Mouse (Mus musculus) ES-E14 (cell line): ENCODE data around the gene Rnf111. TPM values are rescaled to one million over a fixed set of nuclear protein-coding genes. Genes with fewer than 3 reads are reported as not detected.

Experiments
- DNase-seq: peaks from one replicate; pipeline ENCODE4 v3.0.0-alpha.2; 2013; ENCODE audit warnings: low read depth, low spot score
- H3K27ac ChIP-seq: 2 replicates; pipeline ENCODE4 v1.5.1; 2012; ENCODE audit warnings: low read depth, mild to moderate bottlenecking, low read length, moderate library complexity, mixed read lengths; ENCODE audit not compliant: poor library complexity, insufficient read depth, severe bottlenecking
- H3K36me3 ChIP-seq: 2 replicates; pipeline ENCODE4 v1.6.1; 2012; ENCODE audit warnings: mild to moderate bottlenecking, low read length, moderate library complexity, mixed read lengths; ENCODE audit not compliant: control insufficient read depth, poor library complexity, insufficient read depth, severe bottlenecking
- H3K4me1 ChIP-seq, 2 experiments: fragments of 150-350 bp in 1 of 2; sonication (generic) in 1 of 2; 2 replicates each; pipeline ENCODE4 v1.6.1; 2012; ENCODE audit warnings: low read length in 2 of 2, mild to moderate bottlenecking in 1 of 2, mixed read lengths in 1 of 2; ENCODE audit not compliant: control insufficient read depth in 2 of 2, insufficient read depth in 2 of 2, poor library complexity in 1 of 2
- H3K4me3 ChIP-seq, 2 experiments: fragments of 150-350 bp in 1 of 2; sonication (generic) in 1 of 2; 2 replicates each; pipeline ENCODE4 v1.5.1; 2012; ENCODE audit warnings: low read length in 2 of 2, low read depth in 1 of 2, mild to moderate bottlenecking in 1 of 2, mixed read lengths in 1 of 2; ENCODE audit not compliant: insufficient read depth in 1 of 2, poor library complexity in 1 of 2, severe bottlenecking in 1 of 2
- H3K9ac ChIP-seq: 2 replicates; pipeline ENCODE4 v1.6.1; 2012; ENCODE audit warnings: low read depth, mild to moderate bottlenecking, low read length, mixed read lengths; ENCODE audit not compliant: poor library complexity, insufficient read depth, severe bottlenecking
- H3K9me3 ChIP-seq: fragments of 150-350 bp; sonication (generic); 2 replicates; pipeline ENCODE4 v1.6.1; 2012; ENCODE audit warnings: low read depth, mild to moderate bottlenecking, low read length; ENCODE audit not compliant: control insufficient read depth, insufficient read depth
- CHD2 ChIP-seq: IDR thresholded peaks from 2 replicates; pipeline ENCODE4 v1.6.1; 2014; ENCODE audit warnings: mild to moderate bottlenecking, low read depth, low read length, inconsistent platforms
- HCFC1 ChIP-seq: IDR thresholded peaks from 2 replicates; pipeline ENCODE4 v1.6.1; 2012; ENCODE audit warnings: low read length, inconsistent platforms, borderline replicate concordance; ENCODE audit not compliant: insufficient read depth
- MAFK ChIP-seq: IDR thresholded peaks from 2 replicates; pipeline ENCODE4 v1.6.1; 2014; ENCODE audit warnings: mild to moderate bottlenecking, low read depth, low read length, inconsistent platforms; ENCODE audit not compliant: insufficient read depth
- ZC3H11A ChIP-seq: IDR thresholded peaks from 2 replicates; pipeline ENCODE4 v1.6.1; 2012; ENCODE audit warnings: low read depth, mild to moderate bottlenecking, inconsistent platforms, low read length, borderline replicate concordance
- ZNF384 ChIP-seq: IDR thresholded peaks from 2 replicates; pipeline ENCODE4 v1.6.1; 2012; ENCODE audit warnings: low read depth, low read length, inconsistent platforms
- in situ Hi-C, 2 experiments: fragments of 600-800 bp; cut with MboI; formaldehyde crosslinking; loops; one replicate each; pipeline ENCODE4 v1.15.1; 2025; ENCODE audit warnings: low sequenced_read_pairs in 2 of 2, inconsistent platforms in 1 of 2; ENCODE audit not compliant: unreplicated experiment in 2 of 2
- total RNA-seq: library from RNA; depleted of rRNA; stranded (reverse); fragments of 300-350 nt; gene quantifications from 2 replicates; pipeline ENCODE4 v1.2.3, GENCODE M21; 2012

Rnf111 gene
- total RNA-seq, 1 experiment: 24.3 TPM

- TF ChIP-seq HCFC1: no peak
- no peak for TF ChIP-seq ZC3H11A
- TF ChIP-seq CHD2: no peak
- TF ChIP-seq ZNF384: no peak
- no peak for TF ChIP-seq MAFK
- Histone ChIP-seq H3K9ac (peak overlapping the region; percentile 68; the same call in 1 of the 2 replicates), H3K4me3 (peak overlapping the region; percentile 92 to 93), H3K27ac (peak overlapping the region; percentile 88; the same call in 1 of the 2 replicates), H3K9me3 (no peaks in the 10 kb centered on the region), H3K36me3 (0 out of 2 replicates have a peak, but pooled peaks cover 2% of the 10 kb centered on the region), H3K4me1 (peaks cover 2 to 3% of the 10 kb centered on the region in 2 experiments; a peak in 3 of 4 replicates)
- DNase-seq: no peak
- in situ Hi-C loops: no loop called here
Observed at GRCm38 (mm10) chr9:70541584-70541983, 38.1 kb upstream of the Rnf111 start.

GRCm38 (mm10) chr9:70533328-70533727, 29.8 kb upstream of the Rnf111 start:
- H3K36me3 ChIP-seq: no peaks in the 10 kb centered on the region
- no peak overlapping the region for H3K27ac ChIP-seq
- H3K4me3 ChIP-seq: no peak overlapping the region
- H3K9ac ChIP-seq: no peak overlapping the region
- H3K4me1 ChIP-seq: no peaks in the 10 kb centered on the region
- DNase-seq: no peak
- TF ChIP-seq ZC3H11A (no peak), HCFC1 (no peak), ZNF384 (no peak), CHD2 (no peak), MAFK (no peak)
- in situ Hi-C loops: no loop called here
- no peaks in the 10 kb centered on the region for H3K9me3 ChIP-seq

GRCm38 (mm10) chr9:70524366-70524765, 20.8 kb upstream of the Rnf111 start:
- H3K27ac ChIP-seq: no peak overlapping the region
- in situ Hi-C loops: loop anchor here in 1 of 2 experiments (10.0 kb wide), 1 partner anchor 110 kb away; no protein-coding TSS in a partner anchor
- no peak for DNase-seq
- H3K9ac ChIP-seq: no peak overlapping the region
- no peak overlapping the region for H3K4me3 ChIP-seq
- TF ChIP-seq CHD2 (no peak), ZC3H11A (no peak), HCFC1 (no peak), MAFK (no peak), ZNF384 (no peak)
- H3K36me3 ChIP-seq: no peaks in the 10 kb centered on the region
- H3K4me1 ChIP-seq: no peaks in the 10 kb centered on the region
- H3K9me3 ChIP-seq: no peaks in the 10 kb centered on the region

GRCm38 (mm10) chr9:70523813-70524212, 20.3 kb upstream of the Rnf111 start:
- no peak overlapping the region for H3K4me3 ChIP-seq
- H3K4me1 ChIP-seq: no peaks in the 10 kb centered on the region
- no peaks in the 10 kb centered on the region for H3K9me3 ChIP-seq
- no peak overlapping the region for H3K27ac ChIP-seq
- no peaks in the 10 kb centered on the region for H3K36me3 ChIP-seq
- H3K9ac ChIP-seq: no peak overlapping the region
- in situ Hi-C loops: loop anchor here in 1 of 2 experiments (10.0 kb wide), 1 partner anchor 109 kb away; no protein-coding TSS in a partner anchor
- no peak for TF ChIP-seq MAFK
- no peak for TF ChIP-seq HCFC1
- TF ChIP-seq ZNF384: no peak
- no peak for TF ChIP-seq ZC3H11A
- TF ChIP-seq CHD2: no peak
- no peak for DNase-seq
